Mouse (Mus musculus) 3134 (cell line): Measurements from ENCODE around the gene Olig1.

Source experiments
- DNase-seq: peaks from one replicate; pipeline ENCODE4 v3.0.0-alpha.2; 2011; ENCODE audit warnings: low spot score; ENCODE audit not compliant: insufficient read length; ENCODE audit errors: extremely low read depth

The Olig1 gene

GRCm38 (mm10) chr16:91303776-91304709, 34.5 kb downstream of the Olig1 start:
- no peak for DNase-seq

- DNase-seq, result no peak
Observed at GRCm38 (mm10) chr16:91305512-91306111, 36.0 kb downstream of the Olig1 start.

GRCm38 (mm10) chr16:91309872-91310271, 40.3 kb downstream of the Olig1 start:
- no peak for DNase-seq

- DNase-seq, result no peak
Observed at GRCm38 (mm10) chr16:91312921-91313320, 43.3 kb downstream of the Olig1 start.

GRCm38 (mm10) chr16:91314114-91314775, 44.7 kb downstream of the Olig1 start:
- peak; percentile 25 for DNase-seq

GRCm38 (mm10) chr16:91320191-91320590, 50.6 kb downstream of the Olig1 start:
- DNase-seq, result no peak

GRCm38 (mm10) chr16:91320608-91321007, 51.0 kb downstream of the Olig1 start:
- DNase-seq, result no peak
